Mouse (Mus musculus) embryonic fibroblast, embryonic 13.5 days (primary cell): ENCODE data around the gene Gm379. TPM values are rescaled to one million over a fixed set of nuclear protein-coding genes. Genes with fewer than 3 reads are reported as not detected.

Experiments
- H3K27ac ChIP-seq: 2 replicates; pipeline ENCODE4 v1.5.1; 2012; ENCODE audit warnings: low read length, control low read depth, inconsistent platforms; ENCODE audit not compliant: insufficient read depth
- H3K4me1 ChIP-seq: 2 replicates; pipeline ENCODE4 v1.6.1; 2011; ENCODE audit warnings: low read length; ENCODE audit not compliant: control insufficient read depth, insufficient read depth
- H3K4me3 ChIP-seq: 2 replicates; pipeline ENCODE4 v1.5.1; 2011; ENCODE audit warnings: mild to moderate bottlenecking, control low read depth, low read length; ENCODE audit not compliant: insufficient read depth
- CTCF ChIP-seq: IDR thresholded peaks from 2 replicates; pipeline ENCODE4 v1.5.1; 2011; ENCODE audit warnings: mild to moderate bottlenecking, control low read depth, low read length, moderate library complexity, borderline replicate concordance; ENCODE audit not compliant: insufficient read depth
- POLR2A ChIP-seq: IDR thresholded peaks from 2 replicates; pipeline ENCODE4 v1.6.1; 2011; ENCODE audit warnings: low read depth, mild to moderate bottlenecking, control low read depth, low read length, moderate library complexity
- polyA plus RNA-seq: library from polyadenylated mRNA; stranded (reverse); fragments of >200 nt; gene quantifications from 2 replicates; pipeline ENCODE4 v1.2.4, GENCODE M21; 2011; ENCODE audit warnings: low read depth; ENCODE audit not compliant: missing spikeins, insufficient read length

The Gm379 gene
- not detected in 2 replicates for polyA plus RNA-seq

GRCm38 (mm10) chrX:108664885-108665284 lies at the start of gene Gm379:
Gene Gm379, minus strand, starts transcription at chrX:108664891.
- no peak within 1 kb of the TSS for H3K4me3 ChIP-seq
- H3K4me1 ChIP-seq = no peaks in the 10 kb centered on the region
- TF ChIP-seq CTCF (no peak), POLR2A (no peak)
- H3K27ac ChIP-seq = no peak within 1 kb of the TSS

GRCm38 (mm10) chrX:108704312-108704711 lies 39.6 kb upstream of the Gm379 start:
- H3K27ac ChIP-seq = no peak overlapping the region
- TF ChIP-seq CTCF = no peak
- TF ChIP-seq POLR2A = no peak
- no peaks in the 10 kb centered on the region for H3K4me1 ChIP-seq
- H3K4me3 ChIP-seq = no peak overlapping the region

DNA sequence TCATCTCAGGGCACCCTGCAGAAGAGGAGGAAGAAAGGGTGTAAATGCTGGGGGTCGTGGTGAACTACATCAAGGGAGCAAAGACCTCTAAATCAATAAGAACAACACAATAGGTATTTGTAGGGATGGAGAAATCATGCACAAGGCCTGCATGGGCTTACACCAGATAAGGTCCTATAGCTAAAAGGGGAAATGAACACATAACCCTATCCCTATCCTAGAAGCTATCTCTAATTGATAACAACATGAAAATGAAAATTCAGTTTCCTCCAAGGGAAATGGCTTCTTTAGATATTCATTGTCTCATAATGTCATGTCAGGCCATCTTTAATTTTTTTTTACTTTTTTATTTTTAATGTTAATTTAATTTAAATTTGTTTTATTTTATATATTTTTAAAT lies 4.2 kb upstream of the Gm379 start:
- no peaks in the 10 kb centered on the region for H3K4me1 ChIP-seq
- TF ChIP-seq POLR2A (no peak), CTCF (no peak)
- no peak overlapping the region for H3K4me3 ChIP-seq
- H3K27ac ChIP-seq = no peak overlapping the region

DNA sequence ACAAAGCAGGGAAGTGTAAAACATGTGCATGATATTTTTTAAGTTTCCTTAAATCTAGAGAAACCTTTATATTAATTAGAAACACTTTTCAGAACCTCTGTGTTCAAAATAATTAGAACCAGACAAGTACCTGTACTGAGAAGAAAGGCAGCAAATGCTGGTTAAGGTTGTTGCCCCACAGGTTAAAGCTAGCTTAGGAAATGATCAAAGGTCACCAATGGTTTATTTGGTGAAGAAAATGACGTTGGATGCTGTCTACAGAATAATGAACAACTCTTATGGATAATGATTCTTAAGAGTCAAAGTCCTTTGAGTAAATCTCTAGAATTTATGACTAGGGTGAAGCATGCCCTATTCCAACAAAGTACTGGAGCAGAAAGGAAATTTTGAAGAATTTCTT lies 42.7 kb downstream of the Gm379 start:
- Histone ChIP-seq H3K27ac (no peak overlapping the region), H3K4me1 (no peaks in the 10 kb centered on the region), H3K4me3 (no peak overlapping the region)
- no peak for TF ChIP-seq CTCF

DNA sequence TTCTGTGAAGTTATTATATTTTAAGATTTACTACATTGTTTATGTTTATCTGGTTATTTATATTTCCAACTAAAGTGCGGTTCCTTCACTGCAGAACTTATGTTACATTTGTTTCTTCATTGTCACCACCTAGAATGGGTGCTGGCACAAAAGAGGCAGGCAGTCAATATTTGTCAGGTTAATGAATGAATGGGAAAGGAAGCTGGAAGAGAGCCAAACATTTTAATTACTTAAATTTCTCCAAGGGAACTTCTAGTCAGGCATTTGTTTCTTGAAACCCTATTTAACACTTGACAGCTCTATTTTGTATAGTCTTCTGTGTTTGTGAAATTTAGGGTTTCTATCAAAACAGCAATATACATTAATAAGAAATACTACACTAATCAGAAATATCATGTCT lies 43.8 kb downstream of the Gm379 start:
- Histone ChIP-seq H3K4me1 (no peaks in the 10 kb centered on the region), H3K27ac (no peak overlapping the region), H3K4me3 (no peak overlapping the region)
- TF ChIP-seq CTCF = no peak
- no peak for TF ChIP-seq POLR2A

Other genes starting within 250 kb of the Gm379 start
- 9.8 and 11.1 TPM in 2 replicates for gene Brwd3, start 169.5 kb upstream of the Gm379 start, polyA plus RNA-seq